Mouse (Mus musculus) frontal cortex, adult 2 months (tissue): ENCODE measurements at regions not wholly inside any gene's neighbourhood (a gene's known extent, or its start where the extent isn't known, plus 50 kb on each side); places are given as distances from the start of the nearest gene placed in this dataset.
A peak's percentile ranks its signal among the peaks of the same experiment; 100 is the strongest.

Experiments used
- DNase-seq, 2 experiments: peaks; one replicate each; pipeline ENCODE4 v3.0.0; 2022; ENCODE audit warnings: low spot score in 1 of 2; ENCODE audit errors: extremely low spot score in 1 of 2

DNA sequence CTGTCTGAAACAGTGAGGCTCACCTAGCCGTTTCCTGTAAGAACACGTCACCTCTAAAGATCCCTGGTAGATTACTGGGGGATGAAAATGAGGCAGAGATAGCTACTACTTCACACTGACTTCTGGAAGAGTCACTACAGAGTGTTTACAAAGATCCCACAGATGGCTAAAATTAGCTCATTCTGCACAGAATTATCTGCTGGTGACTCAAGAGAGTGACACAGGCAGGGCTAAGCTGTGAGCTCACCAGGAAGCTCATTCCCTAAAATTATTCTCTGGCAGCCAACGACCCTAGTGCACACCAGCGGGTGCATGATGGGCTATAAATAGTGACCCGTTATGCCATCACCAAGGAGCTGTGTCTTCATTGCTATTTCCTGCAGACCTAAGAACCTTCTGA lies 53.2 kb upstream of the Ddah1 start:
- peak; percentile 26 to 55 for DNase-seq

GRCm38 (mm10) chr3:145704054-145704453 lies 54.3 kb upstream of the Ccn1 start:
- no peak for DNase-seq

- DNase-seq = no peak
These were observed 53.7 kb upstream of the Ccn1 start for GRCm38 (mm10) chr3:145703411-145703924.

GRCm38 (mm10) chr3:145702739-145703138 lies 53.0 kb upstream of the Ccn1 start:
- no peak for DNase-seq

DNA sequence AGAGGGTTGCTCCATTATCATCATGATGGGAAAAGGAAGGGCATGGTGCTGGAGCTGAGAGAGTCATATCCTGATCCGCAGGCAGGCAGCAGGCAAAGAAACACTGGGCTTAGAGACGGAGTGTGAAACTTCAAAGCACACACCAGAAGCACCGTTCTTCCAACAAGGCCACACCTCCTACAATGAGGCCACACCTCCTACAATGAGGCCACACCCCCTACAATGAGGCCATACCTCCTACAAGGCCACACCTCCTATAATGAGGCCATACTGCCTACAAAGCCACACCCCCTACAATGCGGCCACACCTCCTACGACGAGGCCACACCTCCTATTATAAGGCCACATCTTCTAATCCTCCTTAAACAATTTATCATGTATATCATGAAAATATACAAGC lies 52.2 kb upstream of the Ccn1 start:
- DNase-seq = no peak
